Mouse (Mus musculus) left cerebral cortex, adult 18-20 months (tissue): Measurements from ENCODE around the gene En2. TPM values are rescaled to one million over a fixed set of nuclear protein-coding genes. Genes with fewer than 3 reads are reported as not detected.
A peak's percentile ranks its signal among the peaks of the same experiment; 100 is the strongest.

Source experiments
- DNase-seq, 2 experiments: peaks; one replicate each; pipeline ENCODE4 v3.0.0; 2021 to 2022; ENCODE audit warnings: low spot score in 2 of 2, mixed read lengths in 1 of 2
- total RNA-seq, 2 experiments: library from RNA; stranded (reverse); gene quantifications; 2 replicates each; pipeline ENCODE4 v1.2.3; 2021

Gene En2
- total RNA-seq, 2 experiments from 2014 or later = 0.23 to 0.35 TPM

DNA sequence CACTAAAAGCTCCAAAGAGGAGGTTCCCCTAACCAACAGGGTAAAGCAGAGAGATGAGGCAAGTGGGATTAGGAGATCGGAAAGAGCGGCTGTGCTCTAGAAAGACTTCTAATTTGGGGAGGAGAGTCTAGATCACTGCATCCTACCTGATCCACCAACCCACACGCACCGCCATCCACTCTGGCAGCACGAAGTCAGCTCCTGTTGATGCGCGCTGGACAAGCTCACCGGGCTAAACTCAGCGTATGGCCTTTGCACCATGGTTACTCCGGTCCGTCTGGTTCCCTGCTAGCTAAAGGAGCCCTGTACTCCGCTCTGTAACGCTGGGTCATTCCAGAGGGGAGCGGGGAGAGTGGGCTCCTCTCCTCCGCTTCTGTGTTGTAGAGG is 6.4 kb upstream of the En2 start:
- DNase-seq = no peak

- no peak for DNase-seq
These were observed 5.5 kb upstream of the En2 start for GRCm38 (mm10) chr5:28159891-28160470.

- no peak for DNase-seq
These were observed 4.0 kb upstream of the En2 start for GRCm38 (mm10) chr5:28161383-28161937.

DNA sequence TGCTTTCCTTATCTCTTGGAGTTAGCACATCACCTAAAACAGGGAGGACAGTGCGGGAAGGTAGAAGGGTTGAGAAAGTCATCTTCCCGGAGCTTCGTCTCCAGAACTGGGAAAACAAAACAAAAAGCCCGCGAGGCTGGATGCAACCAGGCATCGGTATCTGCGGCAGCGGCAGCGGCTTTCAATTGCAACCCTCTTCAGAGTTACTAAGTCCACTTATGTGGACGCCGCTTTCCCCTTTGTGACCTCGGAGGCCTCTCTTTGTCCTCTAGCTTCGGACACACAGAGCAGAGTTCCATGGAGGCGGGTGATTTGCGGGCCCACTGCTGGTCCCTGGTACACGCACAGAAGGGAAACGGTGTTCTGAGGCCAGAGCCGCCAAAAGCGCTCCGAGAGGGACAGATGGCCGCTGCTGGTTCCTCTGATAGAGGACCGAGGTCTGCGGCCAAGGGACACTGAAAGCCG is 3.5 kb upstream of the En2 start:
- peak in 1 of 2 experiments; percentile 11 for DNase-seq

GRCm38 (mm10) chr5:28163926-28164325 is 1.6 kb upstream of the En2 start:
- no peak for DNase-seq

DNA sequence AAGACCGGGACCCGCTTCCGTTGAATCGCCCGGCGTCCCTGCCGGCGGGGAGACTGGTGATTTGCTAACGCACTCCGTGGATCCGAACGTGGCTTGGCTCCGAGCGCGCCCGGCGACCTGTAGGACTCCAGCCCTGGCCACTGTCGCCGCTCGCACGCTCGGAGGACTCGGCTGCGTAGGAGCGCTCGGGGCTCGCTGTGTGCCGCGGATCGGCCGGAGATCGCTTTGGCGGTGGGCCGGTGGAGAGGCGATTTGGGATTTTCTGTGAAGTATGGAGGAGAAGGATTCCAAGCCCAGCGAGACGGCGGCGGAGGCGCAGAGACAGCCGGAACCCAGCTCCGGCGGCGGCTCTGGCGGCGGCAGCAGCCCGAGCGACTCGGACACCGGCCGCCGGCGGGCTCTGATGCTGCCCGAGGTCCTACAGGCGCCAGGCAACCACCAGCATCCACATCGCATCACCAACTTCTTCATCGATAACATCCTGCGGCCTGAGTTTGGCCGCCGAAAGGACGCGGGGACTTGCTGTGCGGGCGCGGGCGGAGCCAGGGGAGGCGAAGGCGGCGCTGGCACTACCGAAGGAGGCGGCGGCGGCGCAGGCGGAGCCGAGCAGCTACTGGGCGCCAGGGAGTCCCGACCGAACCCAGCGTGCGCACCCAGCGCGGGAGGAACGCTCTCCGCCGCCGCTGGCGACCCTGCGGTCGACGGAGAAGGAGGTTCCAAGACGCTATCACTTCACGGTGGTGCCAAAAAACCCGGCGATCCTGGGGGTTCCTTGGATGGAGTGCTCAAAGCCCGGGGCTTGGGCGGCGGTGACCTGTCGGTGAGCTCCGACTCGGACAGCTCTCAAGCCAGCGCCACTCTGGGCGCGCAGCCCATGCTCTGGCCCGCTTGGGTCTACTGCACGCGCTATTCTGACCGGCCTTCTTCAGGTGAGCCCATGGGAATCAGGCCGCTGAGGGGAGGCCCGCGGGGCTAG is 1.1 kb downstream of the En2 start:
- peak in 1 of 2 experiments; percentile 27 for DNase-seq

GRCm38 (mm10) chr5:28167611-28168252 is 2.2 kb downstream of the En2 start:
- peak in 1 of 2 experiments; percentile 8 for DNase-seq

GRCm38 (mm10) chr5:28168253-28169165 is 3.0 kb downstream of the En2 start:
- no peak for DNase-seq

DNA sequence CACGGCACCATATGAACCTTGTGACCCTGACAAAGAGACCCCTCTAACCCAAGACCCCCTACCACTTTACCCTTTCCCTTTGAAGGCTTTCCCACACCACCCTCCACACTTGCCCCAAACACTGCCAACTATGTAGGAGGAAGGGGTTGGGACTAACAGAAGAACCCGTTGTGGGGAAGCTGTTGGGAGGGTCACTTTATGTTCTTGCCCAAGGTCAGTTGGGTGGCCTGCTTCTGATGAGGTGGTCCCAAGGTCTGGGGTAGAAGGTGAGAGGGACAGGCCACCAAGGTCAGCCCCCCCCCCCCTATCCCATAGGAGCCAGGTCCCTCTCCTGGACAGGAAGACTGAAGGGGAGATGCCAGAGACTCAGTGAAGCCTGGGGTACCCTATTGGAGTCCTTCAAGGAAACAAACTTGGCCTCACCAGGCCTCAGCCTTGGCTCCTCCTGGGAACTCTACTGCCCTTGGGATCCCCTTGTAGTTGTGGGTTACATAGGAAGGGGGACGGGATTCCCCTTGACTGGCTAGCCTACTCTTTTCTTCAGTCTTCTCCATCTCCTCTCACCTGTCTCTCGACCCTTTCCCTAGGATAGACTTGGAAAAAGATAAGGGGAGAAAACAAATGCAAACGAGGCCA is 3.8 kb downstream of the En2 start:
- no peak for DNase-seq

DNA sequence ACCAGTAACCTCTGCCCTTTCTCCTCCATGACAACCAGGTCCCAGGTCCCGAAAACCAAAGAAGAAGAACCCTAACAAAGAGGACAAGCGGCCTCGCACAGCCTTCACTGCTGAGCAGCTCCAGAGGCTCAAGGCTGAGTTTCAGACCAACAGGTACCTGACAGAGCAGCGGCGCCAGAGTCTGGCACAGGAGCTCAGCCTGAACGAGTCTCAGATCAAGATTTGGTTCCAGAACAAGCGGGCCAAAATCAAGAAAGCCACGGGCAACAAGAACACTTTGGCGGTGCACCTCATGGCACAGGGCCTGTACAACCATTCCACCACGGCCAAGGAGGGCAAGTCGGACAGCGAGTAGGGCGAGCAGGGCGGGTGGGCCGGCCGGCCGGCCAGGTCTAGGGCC is 4.6 kb downstream of the En2 start:
- no peak for DNase-seq

- no peak for DNase-seq
These were observed 5.4 kb downstream of the En2 start for GRCm38 (mm10) chr5:28170892-28171291.

DNA sequence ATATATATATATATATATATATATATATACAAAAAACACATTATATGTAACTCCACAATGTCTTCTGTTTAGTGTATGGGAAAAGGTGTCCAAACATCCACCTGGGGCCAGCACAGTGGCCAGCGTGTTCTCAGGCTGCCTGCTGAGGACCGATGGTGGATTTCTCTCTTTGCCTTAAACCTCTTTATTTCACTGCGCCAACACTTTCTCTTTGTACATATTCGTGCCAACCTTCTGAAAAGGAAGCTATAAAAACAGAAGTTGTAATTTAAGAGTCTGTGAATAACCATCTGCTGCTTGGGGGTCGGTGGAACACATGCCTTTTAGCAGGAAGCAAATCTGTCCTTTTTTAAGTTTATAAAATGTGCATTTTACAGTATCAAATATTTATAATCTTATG is 6.2 kb downstream of the En2 start:
- DNase-seq = no peak

DNA sequence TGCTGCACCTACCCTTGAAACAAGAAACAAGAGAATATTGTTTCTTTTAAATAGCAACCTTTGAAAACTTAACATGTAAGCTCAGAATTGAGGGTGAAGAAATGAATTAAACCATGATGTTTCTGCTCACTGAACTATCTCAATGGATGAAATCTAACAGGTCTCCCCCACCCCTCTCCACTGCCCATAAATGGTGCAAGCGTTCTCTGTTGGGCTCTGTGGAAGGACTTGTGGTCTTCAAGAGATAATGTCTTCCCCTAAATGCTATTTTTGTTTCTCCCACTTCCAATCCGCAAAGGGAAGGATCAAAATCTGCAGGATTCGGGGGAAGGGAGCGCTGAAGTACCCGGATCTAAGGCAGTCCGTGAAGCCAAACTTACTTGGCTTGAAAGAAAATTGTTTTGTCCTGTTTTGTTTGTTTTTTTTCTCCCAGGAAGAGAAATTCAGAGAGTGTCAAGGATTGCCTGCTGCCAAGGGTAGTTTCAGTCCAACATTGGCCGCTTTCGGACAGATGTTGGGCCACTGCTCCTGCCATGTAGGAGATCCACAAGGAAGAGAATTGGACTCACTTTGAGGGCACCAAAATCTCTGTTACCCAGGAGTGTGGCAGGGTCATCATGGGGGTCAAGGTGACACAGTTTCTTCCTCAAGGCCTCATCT is 6.9 kb downstream of the En2 start:
- DNase-seq = no peak

- DNase-seq = no peak
These were observed 7.6 kb downstream of the En2 start for GRCm38 (mm10) chr5:28172921-28173670.

DNA sequence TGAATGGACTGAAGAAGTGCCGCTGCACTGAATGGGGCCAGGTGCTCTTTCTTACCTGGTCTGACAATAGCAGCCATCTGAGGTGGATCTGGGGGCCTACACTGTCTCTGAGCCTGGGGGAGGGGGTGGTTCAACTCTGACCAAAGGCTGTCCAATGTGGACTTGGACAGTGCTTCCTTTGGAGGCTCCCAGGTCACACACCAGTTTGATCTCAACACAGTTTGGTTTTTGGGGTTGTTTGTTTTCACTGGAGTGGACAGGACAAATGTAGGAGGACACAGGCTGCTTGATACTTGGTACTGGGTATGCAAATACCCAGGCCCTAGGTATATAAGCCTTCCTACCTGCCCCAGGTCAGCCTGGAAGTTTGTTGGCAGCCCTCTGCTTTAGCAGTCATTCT is 8.2 kb downstream of the En2 start:
- DNase-seq = no peak

GRCm38 (mm10) chr5:28174086-28174485 is 8.6 kb downstream of the En2 start:
- DNase-seq = no peak

GRCm38 (mm10) chr5:28174876-28175569 is 9.5 kb downstream of the En2 start:
- no peak for DNase-seq

GRCm38 (mm10) chr5:28175570-28175919 is 10.1 kb downstream of the En2 start:
- DNase-seq = no peak
